Mouse (Mus musculus) neural tube, embryonic 15.5 days (tissue): ENCODE measurements at regions not wholly inside any gene's neighbourhood (a gene's known extent, or its start where the extent isn't known, plus 50 kb on each side); places are given as distances from the start of the nearest gene placed in this dataset.

Experiments used
- ATAC-seq: fragments of 200-750 bp; cut with Nextera tagmentation; 2 replicates; pipeline ENCODE4 v1.8.0; 2017; ENCODE audit warnings: mild to moderate bottlenecking, moderate TSS enrichment, moderate library complexity; ENCODE audit not compliant: low FRiP score
- H3K27ac ChIP-seq: fragments of 300-500 bp; sonication (generic); replicated peaks from 2 replicates; pipeline ENCODE4 v1.5.1; 2015; ENCODE audit warnings: mild to moderate bottlenecking, inconsistent platforms
- H3K27me3 ChIP-seq: fragments of 300-500 bp; sonication (generic); replicated peaks from 2 replicates; pipeline ENCODE4 v1.6.1; 2015; ENCODE audit warnings: inconsistent platforms
- H3K36me3 ChIP-seq: fragments of 300-500 bp; sonication (generic); 2 replicates; pipeline ENCODE4 v1.6.1; 2015; ENCODE audit warnings: inconsistent platforms
- H3K4me1 ChIP-seq: fragments of 300-500 bp; sonication (generic); 2 replicates; pipeline ENCODE4 v1.6.1; 2015; ENCODE audit warnings: inconsistent platforms
- H3K4me2 ChIP-seq: fragments of 300-500 bp; sonication (generic); 2 replicates; pipeline ENCODE4 v1.6.1; 2015; ENCODE audit warnings: inconsistent platforms, mild to moderate bottlenecking, moderate library complexity
- H3K4me3 ChIP-seq: fragments of 300-500 bp; sonication (generic); replicated peaks from 2 replicates; pipeline ENCODE4 v1.5.1; 2015; ENCODE audit warnings: mild to moderate bottlenecking, inconsistent platforms
- H3K9ac ChIP-seq: fragments of 300-500 bp; sonication (generic); replicated peaks from 2 replicates; pipeline ENCODE4 v1.6.1; 2015; ENCODE audit warnings: mild to moderate bottlenecking, inconsistent platforms
- H3K9me3 ChIP-seq: fragments of 300-500 bp; sonication (generic); replicated peaks from 2 replicates; pipeline ENCODE4 v1.6.1; 2016; ENCODE audit warnings: inconsistent platforms
- WGBS: fragments of 180-500 bp; shearing (Covaris S2); methylation state at CpG from one replicate; pipeline ENCODE4 v1.1.7; 2015; ENCODE audit warnings: mixed read lengths; 5-methylcytosine and 5-hydroxymethylcytosine counted together

GRCm38 (mm10) chr13:44404010-44404575 is 325.2 kb upstream of the Jarid2 start:
- no peaks in the 10 kb centered on the region for H3K4me1 ChIP-seq
- WGBS: 88% methylated on average over 8 of the region's 8 CpGs
- H3K9ac ChIP-seq: no peak overlapping the region
- no peaks in the 10 kb centered on the region for H3K27me3 ChIP-seq
- no peak for ATAC-seq
- no peak overlapping the region for H3K27ac ChIP-seq
- no peak overlapping the region for H3K4me2 ChIP-seq
- no peaks in the 10 kb centered on the region for H3K36me3 ChIP-seq
- no peaks in the 10 kb centered on the region for H3K9me3 ChIP-seq
- no peak overlapping the region for H3K4me3 ChIP-seq

DNA sequence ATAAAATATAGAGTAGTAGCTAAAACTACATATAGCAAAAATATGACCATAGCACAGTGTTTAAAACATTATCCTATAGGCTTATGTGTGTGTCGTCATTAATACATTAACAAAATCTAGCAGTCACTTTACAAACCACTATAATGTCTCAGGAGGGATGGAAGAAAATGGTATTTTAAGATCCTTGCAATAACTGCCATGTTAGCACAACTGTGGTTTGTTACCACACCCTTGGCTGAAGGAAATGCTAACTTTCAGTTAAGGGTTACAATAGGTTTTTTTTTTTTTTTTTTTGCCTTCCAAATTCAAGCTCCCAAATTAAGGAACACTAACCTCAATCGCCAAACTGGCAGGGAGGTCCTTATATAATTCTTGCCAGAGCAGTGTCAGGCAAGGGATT is 322.0 kb upstream of the Jarid2 start:
- Histone ChIP-seq H3K4me3 (no peak overlapping the region), H3K27ac (no peak overlapping the region), H3K27me3 (no peaks in the 10 kb centered on the region), H3K9me3 (no peaks in the 10 kb centered on the region), H3K4me2 (no peak overlapping the region), H3K9ac (no peak overlapping the region), H3K36me3 (no peaks in the 10 kb centered on the region), H3K4me1 (no peaks in the 10 kb centered on the region)
- ATAC-seq: no peak
- 92% methylated on average over 2 of the region's 2 CpGs for WGBS

GRCm38 (mm10) chr13:44408619-44408959 is 320.7 kb upstream of the Jarid2 start:
- no peaks in the 10 kb centered on the region for H3K36me3 ChIP-seq
- H3K4me2 ChIP-seq: no peak overlapping the region
- H3K4me3 ChIP-seq: no peak overlapping the region
- no peak for ATAC-seq
- 78% methylated on average over 6 of the region's 6 CpGs for WGBS
- H3K27me3 ChIP-seq: no peaks in the 10 kb centered on the region
- no peak overlapping the region for H3K27ac ChIP-seq
- H3K9ac ChIP-seq: no peak overlapping the region
- no peaks in the 10 kb centered on the region for H3K4me1 ChIP-seq
- no peaks in the 10 kb centered on the region for H3K9me3 ChIP-seq

DNA sequence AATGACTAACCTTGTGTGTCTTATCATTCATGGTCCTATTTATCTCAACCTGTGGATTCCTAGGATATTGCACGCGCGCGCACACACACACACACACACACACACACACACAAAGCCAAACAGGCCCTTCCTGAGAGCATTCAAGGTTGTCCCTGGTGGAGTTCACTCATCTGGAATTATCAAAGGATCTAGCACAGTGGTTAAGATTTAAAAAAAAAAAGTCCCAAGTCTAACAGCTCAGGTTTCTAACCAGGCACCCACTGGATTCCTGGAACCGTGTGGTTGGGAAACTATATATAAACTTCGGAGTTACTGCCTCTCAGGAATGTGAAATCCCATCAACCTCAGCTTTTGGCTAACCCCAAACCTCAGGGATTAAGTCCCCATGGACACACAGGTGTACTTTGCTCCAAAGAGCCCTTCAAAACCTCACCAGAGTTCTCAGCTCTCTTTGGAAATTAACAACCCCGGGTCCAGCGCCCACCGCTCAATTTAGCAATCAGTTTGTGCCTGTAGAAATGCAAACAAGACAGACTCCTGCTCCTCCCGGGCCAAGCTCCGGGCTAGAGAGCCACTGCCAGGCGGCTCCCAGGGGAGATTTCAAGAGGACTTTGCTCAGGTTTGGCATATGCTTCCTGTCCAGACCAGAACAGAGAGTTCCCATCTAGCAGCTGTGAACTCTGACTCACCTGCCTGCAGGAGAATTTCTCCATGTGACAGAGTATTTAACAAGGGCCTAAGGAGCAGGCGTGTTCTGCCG is 320.1 kb upstream of the Jarid2 start:
- no peak overlapping the region for H3K9ac ChIP-seq
- no peak overlapping the region for H3K4me2 ChIP-seq
- H3K9me3 ChIP-seq: no peaks in the 10 kb centered on the region
- no peak overlapping the region for H3K4me3 ChIP-seq
- no peak overlapping the region for H3K27ac ChIP-seq
- ATAC-seq: no peak
- no peaks in the 10 kb centered on the region for H3K27me3 ChIP-seq
- H3K4me1 ChIP-seq: no peaks in the 10 kb centered on the region
- no peaks in the 10 kb centered on the region for H3K36me3 ChIP-seq
- WGBS: 70% methylated on average over 14 of the region's 14 CpGs

- no peak overlapping the region for H3K4me2 ChIP-seq
- no peaks in the 10 kb centered on the region for H3K27me3 ChIP-seq
- no peaks in the 10 kb centered on the region for H3K9me3 ChIP-seq
- H3K36me3 ChIP-seq: no peaks in the 10 kb centered on the region
- no peak for ATAC-seq
- no peak overlapping the region for H3K4me3 ChIP-seq
- no peak overlapping the region for H3K9ac ChIP-seq
- H3K27ac ChIP-seq: no peak overlapping the region
- H3K4me1 ChIP-seq: no peaks in the 10 kb centered on the region
- WGBS: 84% methylated on average over 5 of the region's 5 CpGs
Measured at GRCm38 (mm10) chr13:44409720-44410047, 319.6 kb upstream of the Jarid2 start.

DNA sequence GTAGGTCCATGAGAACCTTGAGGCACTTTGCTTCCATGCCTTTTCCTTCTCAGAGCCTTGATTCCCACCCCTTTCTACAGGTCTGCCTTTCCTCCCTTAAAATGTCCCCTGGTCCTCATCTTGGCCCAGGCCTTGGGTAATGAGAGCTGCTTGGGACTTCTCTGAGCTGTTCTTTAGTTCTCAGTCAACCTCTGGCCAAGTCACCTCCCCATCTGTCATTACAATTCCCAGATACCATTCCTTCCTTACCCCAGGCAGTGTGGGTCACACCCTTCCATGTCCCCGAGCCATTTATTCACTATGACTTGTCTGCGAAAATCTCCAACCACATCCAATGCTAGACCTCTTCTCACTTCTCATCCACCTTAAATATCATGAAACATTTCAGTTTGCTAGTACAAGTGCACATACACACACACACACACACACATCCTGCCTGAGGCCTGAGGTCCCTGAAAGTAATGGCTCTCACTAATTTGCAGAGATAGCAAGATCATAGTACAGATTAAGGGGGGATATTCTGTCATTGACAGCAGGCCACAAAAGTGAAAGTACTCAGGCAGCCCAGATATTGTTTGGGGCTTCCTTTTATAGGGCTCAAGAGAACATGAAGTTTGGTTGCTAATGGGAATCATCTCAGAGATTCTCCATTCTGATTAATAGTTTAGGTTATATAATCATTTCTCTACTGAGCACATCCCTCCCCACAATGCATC is 317.3 kb upstream of the Jarid2 start:
- no peak overlapping the region for H3K4me3 ChIP-seq
- no peak overlapping the region for H3K27ac ChIP-seq
- H3K4me1 ChIP-seq: peaks cover 6% of the 10 kb centered on the region; the same call in 1 of the 2 replicates
- no peaks in the 10 kb centered on the region for H3K36me3 ChIP-seq
- 95% methylated on average over 2 of the region's 2 CpGs for WGBS
- no peak for ATAC-seq
- H3K4me2 ChIP-seq: no peak overlapping the region
- 0 out of 2 replicates have a peak, but pooled peaks cover 3% of the 10 kb centered on the region for H3K27me3 ChIP-seq
- no peaks in the 10 kb centered on the region for H3K9me3 ChIP-seq
- no peak overlapping the region for H3K9ac ChIP-seq

GRCm38 (mm10) chr13:44413305-44413704 is 316.0 kb upstream of the Jarid2 start:
- Histone ChIP-seq H3K27ac (no peak overlapping the region), H3K36me3 (no peaks in the 10 kb centered on the region), H3K4me2 (no peak overlapping the region), H3K9me3 (no peaks in the 10 kb centered on the region), H3K4me1 (peaks cover 9% of the 10 kb centered on the region; the same call in 1 of the 2 replicates), H3K27me3 (0 out of 2 replicates have a peak, but pooled peaks cover 4% of the 10 kb centered on the region), H3K9ac (no peak overlapping the region), H3K4me3 (no peak overlapping the region)
- ATAC-seq: no peak
- 73% methylated on average over 9 of the region's 9 CpGs for WGBS

- H3K4me3 ChIP-seq: no peak overlapping the region
- H3K27me3 ChIP-seq: 0 out of 2 replicates have a peak, but pooled peaks cover 6% of the 10 kb centered on the region
- H3K27ac ChIP-seq: no peak overlapping the region
- H3K4me2 ChIP-seq: no peak overlapping the region
- H3K36me3 ChIP-seq: no peaks in the 10 kb centered on the region
- no peak overlapping the region for H3K9ac ChIP-seq
- 56% methylated on average over 7 of the region's 7 CpGs for WGBS
- H3K4me1 ChIP-seq: peaks cover 19% of the 10 kb centered on the region
- ATAC-seq: no peak
- H3K9me3 ChIP-seq: no peaks in the 10 kb centered on the region
Measured at GRCm38 (mm10) chr13:44415971-44416370, 313.3 kb upstream of the Jarid2 start.

DNA sequence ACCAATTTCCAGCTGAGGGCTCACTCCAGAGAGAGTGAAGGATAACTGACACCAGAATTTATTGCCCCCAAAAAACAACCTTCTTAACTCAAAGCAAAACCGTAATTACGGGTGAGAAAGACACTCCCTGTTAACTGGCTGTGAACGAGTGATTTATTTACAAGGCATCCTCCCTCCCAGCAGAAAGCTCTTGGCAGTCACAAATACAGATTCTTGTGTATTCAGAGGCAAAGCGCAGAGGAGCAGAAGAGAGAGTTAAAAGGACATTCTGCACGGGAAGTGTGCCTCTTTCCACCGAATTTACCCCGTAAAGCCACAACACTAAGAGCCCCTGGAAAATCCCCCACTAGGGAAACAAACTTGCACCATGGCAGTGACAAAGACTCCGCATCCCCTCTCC is 312.3 kb upstream of the Jarid2 start:
- H3K27me3 ChIP-seq: 0 out of 2 replicates have a peak, but pooled peaks cover 6% of the 10 kb centered on the region
- no peak overlapping the region for H3K4me3 ChIP-seq
- H3K9ac ChIP-seq: no peak overlapping the region
- H3K9me3 ChIP-seq: no peaks in the 10 kb centered on the region
- ATAC-seq: no peak
- H3K36me3 ChIP-seq: no peaks in the 10 kb centered on the region
- H3K4me1 ChIP-seq: peaks cover 19% of the 10 kb centered on the region
- WGBS: 6% methylated on average over 8 of the region's 8 CpGs
- no peak overlapping the region for H3K27ac ChIP-seq
- peak overlapping the region; percentile 4; the same call in 1 of the 2 replicates for H3K4me2 ChIP-seq

GRCm38 (mm10) chr13:44419056-44419455 is 310.2 kb upstream of the Jarid2 start:
- no peak overlapping the region for H3K27ac ChIP-seq
- H3K27me3 ChIP-seq: 0 out of 2 replicates have a peak, but pooled peaks cover 6% of the 10 kb centered on the region
- ATAC-seq: no peak
- H3K9me3 ChIP-seq: no peaks in the 10 kb centered on the region
- no peak overlapping the region for H3K4me3 ChIP-seq
- no peaks in the 10 kb centered on the region for H3K36me3 ChIP-seq
- 74% methylated on average over 8 of the region's 8 CpGs for WGBS
- no peak overlapping the region for H3K9ac ChIP-seq
- H3K4me2 ChIP-seq: no peak overlapping the region
- peaks cover 19% of the 10 kb centered on the region for H3K4me1 ChIP-seq

- H3K4me2 ChIP-seq: peak overlapping the region; percentile 41
- H3K4me1 ChIP-seq: peaks cover 19% of the 10 kb centered on the region
- no peak for ATAC-seq
- no peak overlapping the region for H3K4me3 ChIP-seq
- H3K9ac ChIP-seq: no peak overlapping the region
- H3K27me3 ChIP-seq: 0 out of 2 replicates have a peak, but pooled peaks cover 6% of the 10 kb centered on the region
- H3K9me3 ChIP-seq: no peaks in the 10 kb centered on the region
- no peak overlapping the region for H3K27ac ChIP-seq
- no peaks in the 10 kb centered on the region for H3K36me3 ChIP-seq
- 21% methylated on average over 14 of the region's 15 CpGs for WGBS
Measured at GRCm38 (mm10) chr13:44419472-44420226, 309.6 kb upstream of the Jarid2 start.
